Mouse (Mus musculus): ENCODE data around the gene Zfp704.

Zfp704 gene

GRCm38 (mm10) chr3:9614676-9615075 is 4.8 kb upstream of the Zfp704 start:
- H3K4me3 ChIP-seq (replicated peaks; ENCODE audit: low read length): peak overlapping the region; percentile 17; the same call in 1 of the 2 replicates
- TF ChIP-seq CTCF (conservative IDR thresholded peaks at IDR 0.05; ENCODE audit: low read length): no peak
- no peak for TF ChIP-seq NANOG (IDR thresholded peaks at IDR 0.05; ENCODE audit: borderline replicate concordance, low read length)
- TF ChIP-seq POU5F1 (IDR thresholded peaks at IDR 0.05; ENCODE audit: borderline replicate concordance, low read length): no peak
- no peaks in the 10 kb centered on the region for H3K27me3 ChIP-seq (ENCODE audit: insufficient read depth, low read length)
- peaks cover 78% of the 10 kb centered on the region for H3K4me1 ChIP-seq (replicated peaks; ENCODE audit: low read depth, low read length)
- H3K9me3 ChIP-seq (ENCODE audit: low read length): no peaks in the 10 kb centered on the region
- H3K36me3 ChIP-seq (ENCODE audit: insufficient read depth, low read length): peaks cover 8% of the 10 kb centered on the region

DNA sequence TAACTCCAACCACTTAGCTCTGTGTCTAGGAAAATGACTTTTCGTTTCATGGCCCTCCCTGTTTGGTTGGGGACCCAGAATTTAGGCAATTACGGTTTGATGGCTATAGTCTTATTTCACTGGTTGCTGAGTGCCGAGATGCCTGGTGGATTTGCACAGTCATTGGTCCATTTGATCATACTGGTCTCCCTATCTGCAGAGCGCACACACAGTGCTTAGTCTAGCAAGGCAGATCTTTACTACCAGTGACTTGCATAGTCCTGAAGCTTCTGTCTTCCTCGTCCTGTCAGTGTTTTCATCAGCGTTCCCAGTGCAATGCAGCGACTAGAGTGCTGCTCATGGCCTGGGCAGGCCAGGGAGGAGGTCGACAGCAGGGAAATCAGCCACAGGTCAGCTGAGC is 4.1 kb upstream of the Zfp704 start:
- Histone ChIP-seq H3K4me1 (replicated peaks; ENCODE audit: low read depth, low read length) (peaks cover 76% of the 10 kb centered on the region), H3K27me3 (ENCODE audit: insufficient read depth, low read length) (no peaks in the 10 kb centered on the region), H3K4me3 (replicated peaks; ENCODE audit: low read length) (0 out of 2 replicates have a peak overlapping the region, but pooled peaks have one; percentile 17), H3K9me3 (ENCODE audit: low read length) (no peaks in the 10 kb centered on the region), H3K36me3 (ENCODE audit: insufficient read depth, low read length) (peaks cover 8% of the 10 kb centered on the region)
- TF ChIP-seq CTCF (conservative IDR thresholded peaks at IDR 0.05; ENCODE audit: low read length) (no peak), NANOG (IDR thresholded peaks at IDR 0.05; ENCODE audit: borderline replicate concordance, low read length) (no peak), POU5F1 (IDR thresholded peaks at IDR 0.05; ENCODE audit: borderline replicate concordance, low read length) (no peak)

DNA sequence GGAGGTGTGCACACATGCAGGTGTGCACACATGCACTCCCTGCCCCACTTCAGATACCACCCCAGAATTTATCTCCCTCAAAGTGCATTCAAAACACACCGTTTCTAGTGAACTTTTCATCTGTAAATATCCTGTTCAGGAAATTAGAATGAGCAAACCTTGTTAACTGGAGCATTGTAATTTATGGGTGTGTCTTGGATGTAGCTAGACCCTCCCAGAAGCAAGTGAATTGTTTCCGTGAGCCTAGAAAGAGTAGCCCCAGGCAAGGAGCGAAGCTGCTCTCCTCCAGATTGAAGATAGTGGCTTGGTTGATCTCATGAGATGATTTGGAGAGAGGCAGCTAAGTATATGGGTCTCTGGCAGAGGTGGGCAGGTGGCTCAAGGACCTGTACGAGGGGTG is 1.3 kb upstream of the Zfp704 start:
- Histone ChIP-seq H3K4me1 (replicated peaks; ENCODE audit: low read depth, low read length) (peaks cover 84% of the 10 kb centered on the region), H3K27me3 (ENCODE audit: insufficient read depth, low read length) (no peaks in the 10 kb centered on the region), H3K4me3 (replicated peaks; ENCODE audit: low read length) (peak overlapping the region; percentile 88; the same call in 1 of the 2 replicates), H3K9me3 (ENCODE audit: low read length) (no peaks in the 10 kb centered on the region), H3K36me3 (ENCODE audit: insufficient read depth, low read length) (peaks cover 8% of the 10 kb centered on the region)
- TF ChIP-seq CTCF (conservative IDR thresholded peaks at IDR 0.05; ENCODE audit: low read length) (no peak), NANOG (IDR thresholded peaks at IDR 0.05; ENCODE audit: borderline replicate concordance, low read length) (0 out of 2 replicates have a peak, but pooled peaks have one; percentile 36)

DNA sequence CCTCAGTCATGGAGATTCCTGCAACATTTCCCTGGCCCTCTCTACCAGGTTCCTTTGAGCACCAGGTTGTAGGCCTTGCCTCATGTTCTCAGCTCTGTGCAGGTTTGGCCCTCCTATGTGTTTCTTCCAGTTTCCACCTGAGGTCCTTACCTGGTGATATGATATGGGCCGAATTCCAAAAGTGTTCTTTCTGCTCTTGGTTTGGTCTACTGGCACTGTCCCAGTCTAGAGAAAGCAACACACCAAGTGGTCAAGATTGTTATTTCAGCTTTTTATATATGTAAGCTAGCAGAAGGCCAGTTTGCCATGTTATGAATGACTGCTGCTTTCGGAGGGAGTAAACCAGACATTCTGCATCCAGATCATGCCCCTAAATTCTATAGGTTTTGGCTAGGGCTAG is 541 bp upstream of the Zfp704 start:
- Histone ChIP-seq H3K4me1 (replicated peaks; ENCODE audit: low read depth, low read length) (peaks cover 84% of the 10 kb centered on the region), H3K4me3 (replicated peaks; ENCODE audit: low read length) (peak overlapping the region; percentile 88), H3K9me3 (ENCODE audit: low read length) (no peaks in the 10 kb centered on the region), H3K27me3 (ENCODE audit: insufficient read depth, low read length) (no peaks in the 10 kb centered on the region), H3K36me3 (ENCODE audit: insufficient read depth, low read length) (peaks cover 10% of the 10 kb centered on the region)
- TF ChIP-seq POU5F1 (IDR thresholded peaks at IDR 0.05; ENCODE audit: borderline replicate concordance, low read length) (no peak), NANOG (IDR thresholded peaks at IDR 0.05; ENCODE audit: borderline replicate concordance, low read length) (no peak), CTCF (conservative IDR thresholded peaks at IDR 0.05; ENCODE audit: low read length) (no peak)

DNA sequence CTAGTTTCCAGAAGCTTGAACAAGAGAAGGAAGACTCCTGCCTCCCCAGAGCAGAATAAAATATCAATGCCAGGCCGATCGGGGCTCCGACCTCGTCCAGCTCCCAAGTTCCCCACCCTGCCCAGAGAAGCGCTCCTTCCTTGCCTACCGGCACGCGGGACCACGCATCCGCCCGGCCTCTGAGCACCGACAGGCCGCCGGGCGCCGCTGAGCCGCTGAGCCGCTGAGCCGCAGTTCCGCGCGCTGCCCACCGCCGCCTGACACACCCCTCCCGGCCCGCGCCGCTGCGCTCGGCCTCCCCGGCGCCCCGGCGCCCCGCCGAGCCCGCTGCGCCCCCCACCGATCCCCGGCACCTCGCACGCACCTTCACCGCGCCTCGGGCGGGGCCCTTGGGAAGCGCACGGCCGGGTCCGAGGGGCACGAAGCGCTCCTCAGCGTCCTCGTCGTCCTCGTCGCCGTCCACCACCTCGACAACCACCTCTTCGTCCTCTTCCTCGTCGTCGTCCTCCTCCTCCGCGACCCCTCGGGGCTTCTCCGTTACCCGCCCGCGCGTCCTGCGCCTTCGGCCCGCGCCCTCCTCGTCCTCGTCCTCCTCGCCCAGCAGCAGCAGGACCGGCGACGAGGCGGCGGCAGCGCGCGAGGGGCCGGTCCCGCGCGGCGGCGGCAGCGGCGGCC is 842 bp downstream of the Zfp704 start:
- TF ChIP-seq NANOG (IDR thresholded peaks at IDR 0.05; ENCODE audit: borderline replicate concordance, low read length) (no peak), POU5F1 (IDR thresholded peaks at IDR 0.05; ENCODE audit: borderline replicate concordance, low read length) (no peak), CTCF (conservative IDR thresholded peaks at IDR 0.05; ENCODE audit: low read length) (no peak)
- Histone ChIP-seq H3K9me3 (ENCODE audit: low read length) (no peaks in the 10 kb centered on the region), H3K36me3 (ENCODE audit: insufficient read depth, low read length) (peaks cover 24% of the 10 kb centered on the region), H3K4me1 (replicated peaks; ENCODE audit: low read depth, low read length) (peaks cover 84% of the 10 kb centered on the region), H3K4me3 (replicated peaks; ENCODE audit: low read length) (peak overlapping the region; percentile 88), H3K27me3 (ENCODE audit: insufficient read depth, low read length) (no peaks in the 10 kb centered on the region)

DNA sequence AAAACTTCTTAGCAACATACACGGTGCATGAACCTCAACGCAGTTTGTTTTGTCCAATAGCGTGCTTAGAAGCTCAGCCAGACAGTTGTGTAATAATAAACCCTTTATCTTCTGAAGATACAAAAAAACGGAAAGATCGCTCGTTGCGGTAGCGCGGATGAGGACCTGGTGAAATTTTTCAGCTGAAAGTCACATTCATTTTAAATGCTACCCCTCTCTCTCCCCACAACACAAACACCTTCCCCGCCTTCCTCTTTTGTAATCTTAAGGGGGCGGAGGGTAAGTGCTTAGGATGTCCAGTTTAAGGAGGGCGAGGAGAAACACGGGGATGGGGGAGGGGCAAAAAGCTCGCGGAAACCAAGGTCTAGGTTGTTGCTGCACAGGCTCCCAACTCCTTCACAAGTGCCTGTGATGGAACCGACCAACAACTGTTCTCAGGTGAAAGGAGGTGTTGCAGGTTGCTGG is 1.4 kb downstream of the Zfp704 start:
- H3K36me3 ChIP-seq (ENCODE audit: insufficient read depth, low read length): peaks cover 24% of the 10 kb centered on the region
- H3K9me3 ChIP-seq (ENCODE audit: low read length): no peaks in the 10 kb centered on the region
- H3K4me1 ChIP-seq (replicated peaks; ENCODE audit: low read depth, low read length): peaks cover 84% of the 10 kb centered on the region
- no peak for TF ChIP-seq CTCF (conservative IDR thresholded peaks at IDR 0.05; ENCODE audit: low read length)
- peak overlapping the region; percentile 88 for H3K4me3 ChIP-seq (replicated peaks; ENCODE audit: low read length)
- no peaks in the 10 kb centered on the region for H3K27me3 ChIP-seq (ENCODE audit: insufficient read depth, low read length)

DNA sequence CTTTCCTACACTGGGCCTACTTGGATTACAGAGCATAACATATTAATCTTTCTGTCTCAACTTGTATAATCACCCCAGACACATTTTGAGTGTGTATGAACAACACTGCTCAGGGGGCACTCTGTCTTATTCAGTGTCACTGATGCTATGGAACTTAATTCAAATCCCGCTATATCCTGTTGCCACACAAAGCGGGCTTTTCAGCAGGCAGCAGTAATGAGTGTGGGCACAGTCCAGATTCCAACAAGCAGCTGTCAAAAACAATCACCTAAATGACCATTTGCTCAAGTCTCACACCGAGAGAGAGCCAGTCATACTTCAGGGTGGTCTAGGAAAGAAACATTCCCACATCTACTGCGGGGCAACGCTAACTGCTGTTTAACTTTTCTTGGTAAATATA is 2.2 kb downstream of the Zfp704 start:
- Histone ChIP-seq H3K36me3 (ENCODE audit: insufficient read depth, low read length) (peaks cover 23% of the 10 kb centered on the region), H3K4me3 (replicated peaks; ENCODE audit: low read length) (peak overlapping the region; percentile 88), H3K27me3 (ENCODE audit: insufficient read depth, low read length) (no peaks in the 10 kb centered on the region), H3K9me3 (ENCODE audit: low read length) (no peaks in the 10 kb centered on the region), H3K4me1 (replicated peaks; ENCODE audit: low read depth, low read length) (peaks cover 85% of the 10 kb centered on the region)
- no peak for TF ChIP-seq POU5F1 (IDR thresholded peaks at IDR 0.05; ENCODE audit: borderline replicate concordance, low read length)
- TF ChIP-seq NANOG (IDR thresholded peaks at IDR 0.05; ENCODE audit: borderline replicate concordance, low read length): no peak
- no peak for TF ChIP-seq CTCF (conservative IDR thresholded peaks at IDR 0.05; ENCODE audit: low read length)

DNA sequence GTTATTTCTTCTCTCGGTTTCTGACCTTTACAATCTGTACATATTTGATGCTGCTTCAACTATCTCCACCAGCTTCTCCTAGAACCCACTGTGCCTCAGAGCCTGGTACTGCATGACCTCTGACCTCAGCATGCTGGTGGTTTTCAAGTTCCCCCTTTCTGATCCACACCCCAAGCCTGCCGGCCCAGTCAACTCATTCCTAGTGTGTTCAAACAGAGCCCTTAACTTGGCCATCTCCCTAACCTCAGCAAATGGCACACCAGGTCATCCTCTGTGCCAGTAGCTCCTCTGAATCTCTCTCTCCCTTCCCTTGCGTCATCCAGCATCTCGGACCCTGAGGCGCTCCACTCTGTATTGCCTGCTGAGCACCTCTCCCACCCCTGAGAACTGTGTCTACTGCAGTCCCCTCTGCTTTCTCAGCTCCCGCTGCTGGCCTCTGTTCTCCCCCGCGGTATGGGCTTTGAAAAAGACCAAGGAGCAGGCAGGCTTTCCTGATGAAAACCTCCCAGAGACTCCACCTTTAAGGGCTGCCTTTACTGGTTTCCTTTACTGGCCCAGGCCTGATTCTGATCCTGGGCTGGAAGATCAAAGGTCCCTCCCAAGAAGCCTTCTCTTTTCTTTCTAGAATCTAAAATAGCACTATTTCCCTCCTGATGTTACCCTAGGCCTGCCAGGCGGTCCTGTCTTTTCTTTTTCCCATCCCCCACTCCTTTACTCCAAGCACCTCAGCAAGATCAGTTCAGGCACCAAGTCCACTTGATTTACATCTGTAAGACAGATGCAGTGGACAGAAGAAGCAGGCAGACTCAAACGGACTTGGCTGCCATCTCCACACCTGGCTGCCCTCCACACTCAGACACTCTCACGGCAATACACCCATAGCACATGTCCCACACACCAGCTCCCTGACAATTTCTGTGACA is 3.8 kb downstream of the Zfp704 start:
- peak overlapping the region; percentile 88 for H3K4me3 ChIP-seq (replicated peaks; ENCODE audit: low read length)
- no peak for TF ChIP-seq POU5F1 (IDR thresholded peaks at IDR 0.05; ENCODE audit: borderline replicate concordance, low read length)
- no peak for TF ChIP-seq NANOG (IDR thresholded peaks at IDR 0.05; ENCODE audit: borderline replicate concordance, low read length)
- TF ChIP-seq CTCF (conservative IDR thresholded peaks at IDR 0.05; ENCODE audit: low read length): no peak
- H3K27me3 ChIP-seq (ENCODE audit: insufficient read depth, low read length): no peaks in the 10 kb centered on the region
- H3K9me3 ChIP-seq (ENCODE audit: low read length): no peaks in the 10 kb centered on the region
- H3K36me3 ChIP-seq (ENCODE audit: insufficient read depth, low read length): 0 out of 2 replicates have a peak, but pooled peaks cover 16% of the 10 kb centered on the region
- H3K4me1 ChIP-seq (replicated peaks; ENCODE audit: low read depth, low read length): peaks cover 84% of the 10 kb centered on the region
